Mouse (Mus musculus) bone marrow, adult 2 months (tissue): ENCODE measurements around the gene Dvl2.

Source experiments
- CTCF ChIP-seq: fragments of 200-500 bp; IDR thresholded peaks from 2 replicates; pipeline ENCODE4 v1.5.1; 2011; ENCODE audit warnings: low read length, control low read depth; ENCODE audit not compliant: control insufficient read depth, insufficient read depth
- POLR2A ChIP-seq: fragments of 200-500 bp; IDR thresholded peaks from 2 replicates; pipeline ENCODE4 v1.6.1; 2011; ENCODE audit warnings: low read depth, mild to moderate bottlenecking, control low read depth, low read length, borderline replicate concordance; ENCODE audit not compliant: control insufficient read depth

DNA sequence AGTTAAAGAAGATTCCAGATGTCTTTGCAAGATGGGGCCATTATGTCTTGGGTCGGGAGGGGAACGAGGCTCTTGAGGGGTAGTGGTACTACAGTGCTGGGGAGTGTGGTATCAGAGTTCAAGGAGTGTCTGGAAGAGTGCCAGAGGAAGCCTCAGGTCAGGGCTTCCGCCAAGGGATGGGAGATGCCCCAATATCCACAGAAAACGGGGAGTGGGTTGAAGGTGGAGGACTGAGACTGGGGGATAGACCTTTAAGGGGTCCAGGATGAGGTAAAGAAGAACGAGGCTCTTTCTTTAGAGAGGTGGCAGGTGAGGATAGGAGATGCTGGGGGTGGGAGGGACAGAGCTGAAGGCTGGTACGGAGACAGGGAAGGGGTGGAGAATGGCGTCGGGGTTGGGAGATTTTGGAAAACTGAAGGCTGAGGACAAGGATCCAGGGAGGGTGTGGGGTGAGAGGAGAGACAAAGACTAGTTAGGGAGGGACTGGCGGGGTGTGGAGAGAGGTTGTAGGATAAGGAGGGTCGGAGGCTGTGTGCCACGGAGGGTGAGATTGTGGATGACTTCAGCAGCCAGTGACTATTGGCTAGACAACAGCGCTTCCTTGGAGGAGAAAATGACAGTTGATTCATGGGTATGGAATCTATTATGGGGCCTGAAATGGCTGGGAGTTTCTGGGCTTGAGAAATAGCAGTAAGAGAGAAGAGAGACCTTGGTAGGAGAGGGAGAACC, 28.2 kb downstream of the Dvl2 start:
- TF ChIP-seq CTCF (no peak), POLR2A (no peak)
